Mouse (Mus musculus) left cerebral cortex, postnatal 25 days (tissue): Measurements from ENCODE around the gene Efcab14. TPM values are rescaled to one million over a fixed set of nuclear protein-coding genes. Genes with fewer than 3 reads are reported as not detected.

Source experiments
- DNase-seq, 2 experiments: peaks; one replicate each; pipeline ENCODE4 v3.0.0; 2022; ENCODE audit warnings: low spot score in 2 of 2, mixed read lengths in 1 of 2
- intact Hi-C: fragments of 180-260 bp; cut with DNase I; formaldehyde crosslinking; loops from one replicate; pipeline ENCODE4 v1.15.1; 2025
- total RNA-seq, 2 experiments: library from RNA; stranded (reverse); gene quantifications; 2 replicates each; pipeline ENCODE4 v1.2.3; 2021

The Efcab14 gene
- total RNA-seq, result 10 to 100 TPM; 50.9 to 52.1 TPM

DNA sequence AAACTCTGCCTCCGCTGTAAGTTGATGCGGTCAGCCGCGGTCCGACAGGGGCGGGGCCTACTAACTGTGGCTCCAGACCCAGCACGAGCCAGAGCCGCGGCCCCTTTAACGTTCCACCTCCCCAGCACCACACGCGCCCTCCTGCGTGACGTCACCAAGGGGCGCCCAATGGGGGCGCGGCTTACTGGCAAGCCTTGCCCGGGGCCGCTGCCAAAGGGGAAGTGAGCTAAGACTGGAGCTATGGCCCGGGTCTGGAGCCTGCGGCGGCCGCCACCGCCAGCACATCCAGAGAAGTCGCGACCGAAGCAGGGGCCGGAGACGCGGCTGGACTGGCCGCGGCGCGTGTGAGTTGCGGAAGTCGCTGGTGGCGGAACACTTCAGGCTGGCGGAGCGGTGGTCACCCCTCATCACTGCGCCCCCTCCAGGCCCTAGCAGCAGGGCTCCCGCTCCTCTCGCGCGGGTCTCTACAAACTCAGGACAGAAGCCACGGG is at the start of gene Efcab14:
TSS of gene Efcab14 (plus strand) at position 194 of the 491 bp plus-strand sequence.
- intact Hi-C loops, result loop anchor here (2.0 kb wide), 1 partner anchor 47 kb away; the partner anchor contains the start of gene Atpaf1
- peak; percentile 98 for DNase-seq

DNA sequence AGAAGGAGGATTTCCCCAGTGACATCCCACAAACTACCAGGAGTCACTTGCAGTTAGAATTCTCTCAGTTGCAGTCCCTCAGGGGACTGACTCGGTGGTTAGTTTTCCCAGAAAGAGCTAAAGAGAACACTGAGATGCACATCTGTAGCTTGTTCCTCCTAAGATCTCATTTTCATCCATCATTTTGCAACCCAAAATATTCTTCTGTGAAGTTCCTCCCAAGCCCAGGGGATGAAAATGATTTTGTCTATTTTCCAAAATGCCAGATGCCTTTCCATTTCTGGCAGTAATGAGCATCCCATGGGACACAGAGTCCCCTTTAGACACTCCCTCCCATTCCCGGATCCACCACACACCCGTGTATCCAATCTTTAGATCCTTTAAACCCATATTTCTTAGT is 36.1 kb upstream of the Efcab14 start:
- intact Hi-C loops, result no loop called here

DNA sequence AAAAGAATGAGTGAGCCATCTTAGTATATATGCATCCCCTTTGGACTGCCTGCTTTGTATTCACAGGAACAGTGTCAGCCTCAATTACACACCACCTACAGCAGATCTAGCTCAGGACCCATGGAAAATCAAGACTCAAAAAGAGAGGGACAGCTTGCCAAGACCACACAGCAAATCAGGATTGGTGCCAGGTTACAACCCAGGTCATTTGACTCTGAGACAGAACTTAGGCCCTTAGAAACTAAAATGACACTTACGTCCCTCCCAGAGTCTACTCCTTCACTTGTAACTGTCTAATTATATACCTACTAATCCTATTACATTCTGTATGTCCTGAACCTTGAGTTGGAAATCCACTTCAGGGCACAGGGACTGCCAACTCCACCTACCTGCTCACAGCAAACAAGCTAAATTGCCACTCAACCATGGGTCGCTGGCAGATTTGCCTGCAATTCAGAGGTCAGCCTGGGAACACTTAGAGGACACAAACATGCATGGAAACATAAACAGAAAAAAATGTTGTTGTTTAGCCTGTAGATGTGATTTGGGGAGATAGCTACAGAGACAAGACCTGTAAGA is 33.5 kb upstream of the Efcab14 start:
- DNase-seq, result no peak
- intact Hi-C loops, result no loop called here

More for the DNA sequence above, 36.1 kb upstream of the Efcab14 start:
- no peak for DNase-seq

DNA sequence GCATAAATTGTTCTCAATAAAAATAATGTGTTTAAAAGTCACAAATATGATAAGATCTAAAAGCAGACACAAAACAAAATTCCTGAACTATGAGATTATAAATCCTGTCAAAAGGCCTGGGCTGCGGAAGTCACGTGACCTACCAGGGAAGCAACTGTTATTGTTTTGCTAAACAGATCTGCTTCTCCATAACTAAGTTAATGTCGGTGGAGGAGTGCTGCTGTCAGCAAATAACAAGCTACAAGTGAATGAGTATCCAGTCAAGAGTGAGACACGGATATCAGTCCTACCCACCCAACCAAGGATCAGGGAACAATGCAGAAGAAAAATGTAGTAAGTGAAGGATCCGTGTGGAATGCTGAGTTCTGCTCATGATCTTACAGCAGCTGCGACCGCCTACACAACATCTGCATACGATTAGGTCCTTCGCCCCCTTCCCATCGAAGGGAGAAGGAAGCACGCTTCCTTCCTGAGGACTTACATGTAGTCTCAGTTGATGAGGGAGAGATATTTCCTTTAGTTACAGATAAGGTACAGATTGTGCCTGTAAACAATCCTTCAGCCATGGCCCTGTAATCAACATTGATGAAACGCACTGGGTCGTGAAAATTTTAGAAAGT is 28.5 kb upstream of the Efcab14 start:
- intact Hi-C loops, result loop anchor here (1.0 to 5.0 kb wide), 3 partner anchors 62 to 606 kb away; partner anchors contain the start of gene Cyp4b1
- peak in 1 of 2 experiments; percentile 12 for DNase-seq

DNA sequence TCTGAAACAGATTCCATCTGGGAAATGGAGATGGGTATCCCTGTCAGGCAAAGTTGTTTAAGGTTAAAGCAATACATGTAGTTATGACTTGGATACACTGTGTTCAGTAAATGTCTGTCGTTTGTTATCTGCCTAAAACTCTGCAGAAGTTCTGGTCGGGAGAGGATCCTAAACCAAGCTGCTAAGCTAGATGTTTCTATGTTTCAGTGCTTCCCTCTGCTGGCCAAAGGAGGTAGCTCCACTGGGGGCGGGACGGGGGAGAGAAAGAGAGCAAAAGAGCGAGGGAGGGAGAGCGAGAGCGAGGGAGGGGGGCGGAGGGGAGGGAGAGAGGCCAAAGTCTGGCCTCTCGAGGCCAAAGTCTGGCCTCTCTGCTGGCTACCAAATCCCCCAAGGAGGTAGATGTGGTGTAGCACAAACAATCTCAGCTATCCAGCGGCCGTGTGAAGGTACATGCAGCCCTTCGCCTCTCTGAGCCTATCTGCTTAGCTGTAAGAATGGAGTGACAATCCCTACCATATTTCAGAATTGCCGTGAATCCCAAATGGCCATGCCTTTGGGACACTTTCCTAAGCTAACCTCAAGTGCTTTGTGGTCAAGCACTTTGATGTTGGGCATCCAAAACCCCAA is 27.6 kb upstream of the Efcab14 start:
- DNase-seq, result peak; percentile 74 to 87
- intact Hi-C loops, result loop anchor here (1.0 to 5.0 kb wide), 3 partner anchors 63 to 607 kb away; partner anchors contain the start of gene Cyp4b1

DNA sequence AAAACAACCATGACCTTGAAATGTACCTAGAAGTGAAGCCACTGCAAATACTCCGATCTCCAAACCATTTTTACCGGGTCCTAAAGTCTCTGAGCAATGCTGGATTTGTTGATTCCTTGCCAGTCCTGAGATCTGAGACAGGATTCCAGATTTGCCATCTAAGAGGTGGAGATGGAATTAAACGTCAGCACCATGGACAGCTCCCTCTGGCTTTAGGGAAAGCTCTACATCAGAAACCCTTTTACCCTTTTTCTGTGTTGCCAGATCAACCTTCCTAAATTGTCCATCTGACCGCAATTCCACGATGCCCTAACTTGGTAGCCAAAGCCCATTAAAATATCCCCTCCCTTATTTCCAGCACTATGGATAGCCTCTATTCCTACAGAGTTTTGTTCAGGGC is 8.8 kb upstream of the Efcab14 start:
- no peak for DNase-seq
- intact Hi-C loops, result no loop called here

DNA sequence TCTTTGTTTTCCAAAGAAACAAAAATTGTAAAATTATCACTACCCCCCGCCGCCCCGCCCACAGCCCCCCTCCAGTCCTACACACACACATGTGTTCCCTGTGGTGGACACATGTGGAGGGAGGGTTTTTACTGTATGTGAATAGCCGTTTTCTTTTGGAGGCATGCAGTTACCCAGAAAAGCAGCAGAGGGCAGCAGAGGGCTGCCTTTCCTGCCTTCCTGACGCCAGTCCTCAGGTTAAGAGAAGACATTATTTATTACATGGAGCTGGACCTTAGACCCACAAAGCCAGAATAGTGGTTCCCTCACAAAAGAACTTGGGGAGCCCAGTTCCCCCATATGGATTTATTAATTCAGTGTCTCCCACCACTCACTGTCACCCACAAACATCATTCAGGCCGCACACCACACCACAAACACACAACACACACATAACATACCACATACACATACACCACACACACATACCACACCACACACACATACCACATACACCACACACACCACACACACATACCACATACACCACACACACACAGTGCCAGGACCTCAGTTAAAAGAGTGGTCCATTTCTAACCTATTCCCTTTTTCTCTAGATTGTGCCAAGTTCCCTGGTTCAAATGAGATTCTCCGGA is 5.8 kb upstream of the Efcab14 start:
- peak; percentile 69 to 83 for DNase-seq
- intact Hi-C loops, result loop anchor here (1.0 to 5.0 kb wide), 2 partner anchors 171 to 250 kb away; no protein-coding TSS in a partner anchor

DNA sequence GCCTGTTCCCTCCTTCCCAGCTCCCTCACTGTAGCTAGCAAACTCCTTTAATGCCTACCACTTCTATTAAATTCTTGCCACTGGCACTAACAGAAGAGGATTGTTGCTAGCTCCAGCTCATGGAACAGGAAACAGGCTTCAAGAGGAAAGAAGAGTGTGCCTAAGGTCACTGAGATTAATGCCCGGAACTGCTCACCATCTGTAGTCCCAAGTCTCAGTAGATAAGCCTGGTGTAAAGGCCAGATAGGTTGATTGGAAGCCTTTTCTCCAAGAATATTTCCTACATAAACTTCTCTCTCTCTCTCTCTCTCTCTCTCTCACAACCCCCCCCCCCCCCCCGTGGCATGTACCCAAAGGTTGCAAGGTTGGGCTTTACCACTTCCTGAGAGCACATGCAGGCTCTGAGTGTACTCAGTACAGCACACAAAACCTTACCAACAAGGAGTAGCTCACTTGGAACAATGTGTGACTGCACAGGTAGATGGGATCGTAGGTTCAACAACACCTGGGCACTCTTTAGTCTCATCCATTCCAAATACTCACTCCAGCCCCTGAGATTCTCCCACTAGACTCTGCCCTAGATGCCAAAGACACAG is 5.2 kb upstream of the Efcab14 start:
- intact Hi-C loops, result loop anchor here (5.0 kb wide), 1 partner anchor 170 kb away; no protein-coding TSS in a partner anchor
- no peak for DNase-seq

DNA sequence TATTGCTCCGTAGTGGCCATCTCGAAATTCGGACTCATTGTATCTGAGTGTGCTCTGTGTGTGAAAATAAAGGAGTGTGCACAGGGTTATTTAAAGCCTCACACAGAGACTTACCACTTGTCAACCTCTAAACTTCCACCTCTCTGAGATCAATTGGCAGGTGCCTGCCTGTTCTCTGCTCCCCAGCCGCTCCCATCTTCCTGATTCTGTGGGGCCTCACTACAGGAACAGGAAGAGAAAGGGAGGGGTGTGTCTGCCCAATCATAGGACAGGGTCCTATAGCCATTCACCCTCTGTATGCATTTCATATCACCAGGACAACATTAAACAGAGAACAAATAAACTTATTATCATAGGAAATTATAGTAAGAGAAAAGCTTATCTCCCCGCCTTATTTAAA is 3.8 kb upstream of the Efcab14 start:
- intact Hi-C loops, result loop anchor here (5.0 kb wide), 1 partner anchor 169 kb away; no protein-coding TSS in a partner anchor
- no peak for DNase-seq

DNA sequence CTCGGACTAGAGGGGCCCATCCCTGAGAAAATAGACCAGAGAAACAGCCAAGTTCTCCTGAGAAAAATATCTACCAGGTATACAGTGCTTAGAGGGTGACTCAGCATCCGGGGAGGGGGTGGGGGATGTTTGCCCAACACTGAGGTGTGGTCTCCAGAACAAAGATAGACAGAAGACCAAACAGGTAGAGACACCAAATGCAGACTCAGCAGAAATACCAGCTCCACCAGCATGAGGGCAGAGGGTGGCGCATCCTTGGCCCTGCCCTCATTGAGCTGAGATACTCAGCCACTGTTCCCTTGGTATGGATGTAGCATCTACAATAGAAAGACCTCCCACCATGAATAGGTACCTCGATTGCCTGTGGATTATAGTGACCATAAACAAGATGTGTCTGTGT is 2.7 kb upstream of the Efcab14 start:
- intact Hi-C loops, result loop anchor here (5.0 kb wide), 1 partner anchor 167 kb away; no protein-coding TSS in a partner anchor
- no peak for DNase-seq

DNA sequence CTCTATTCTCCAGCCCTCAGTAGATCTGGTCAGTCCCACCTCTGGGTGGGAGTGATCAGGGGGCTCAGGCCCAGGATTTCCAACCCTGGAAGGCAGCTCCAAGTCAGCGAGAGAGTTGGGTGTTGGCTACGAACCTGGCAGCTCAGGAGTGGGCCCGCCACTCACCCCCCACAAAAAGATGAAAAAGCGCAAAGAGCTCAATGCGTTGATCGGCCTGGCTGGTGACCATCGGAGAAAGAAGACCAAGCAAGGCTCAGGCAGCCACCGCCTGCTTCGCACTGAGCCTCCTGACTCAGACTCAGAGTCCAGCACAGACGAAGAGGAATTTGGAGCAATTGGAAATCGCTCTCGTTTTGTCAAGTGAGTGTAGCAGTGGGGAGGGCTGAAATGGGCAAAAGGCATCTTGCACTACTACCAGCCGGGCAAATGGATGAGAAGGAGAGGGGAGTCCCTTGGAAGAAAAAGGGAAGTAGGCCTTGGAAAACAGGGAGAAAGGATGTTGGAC is 989 bp downstream of the Efcab14 start:
- intact Hi-C loops, result no loop called here
- no peak for DNase-seq

DNA sequence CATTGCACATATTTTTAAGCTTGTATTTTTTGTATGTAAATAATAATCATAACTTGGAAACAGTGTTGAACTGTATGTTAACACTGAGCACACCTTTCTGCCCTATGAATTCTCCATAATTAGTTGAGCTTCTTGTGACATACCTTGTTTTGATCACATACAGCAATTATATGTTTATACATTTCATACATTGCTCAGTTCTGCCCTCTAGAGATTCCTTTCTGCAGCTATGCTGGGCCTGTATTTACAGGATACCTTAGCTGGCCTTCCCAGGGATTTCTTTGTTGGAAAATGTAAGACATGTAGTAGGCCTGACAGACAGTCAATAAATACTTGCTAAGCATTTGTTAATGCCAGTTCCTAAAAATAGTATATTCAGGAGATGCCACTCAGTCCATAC is 5.1 kb downstream of the Efcab14 start:
- DNase-seq, result no peak
- intact Hi-C loops, result no loop called here

DNA sequence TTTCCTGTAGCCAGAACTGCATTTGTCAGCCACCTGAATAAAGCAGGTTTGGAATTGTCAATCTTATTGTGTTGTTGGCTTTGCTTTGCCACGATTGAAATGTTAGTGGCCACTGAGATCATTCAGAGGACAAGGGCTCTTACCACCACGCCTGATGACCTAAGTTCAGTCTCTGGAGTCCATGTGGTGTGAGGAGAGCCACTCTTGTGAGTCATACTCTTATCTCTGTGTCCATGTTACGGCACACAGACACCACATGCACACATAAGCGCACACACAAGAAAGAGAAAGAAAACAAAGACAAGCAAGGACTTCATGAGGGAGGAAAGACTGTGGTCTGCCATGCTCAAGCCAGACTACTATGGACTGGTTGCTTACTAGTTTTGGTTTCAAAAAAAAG is 5.6 kb downstream of the Efcab14 start:
- DNase-seq, result no peak
- intact Hi-C loops, result no loop called here

DNA sequence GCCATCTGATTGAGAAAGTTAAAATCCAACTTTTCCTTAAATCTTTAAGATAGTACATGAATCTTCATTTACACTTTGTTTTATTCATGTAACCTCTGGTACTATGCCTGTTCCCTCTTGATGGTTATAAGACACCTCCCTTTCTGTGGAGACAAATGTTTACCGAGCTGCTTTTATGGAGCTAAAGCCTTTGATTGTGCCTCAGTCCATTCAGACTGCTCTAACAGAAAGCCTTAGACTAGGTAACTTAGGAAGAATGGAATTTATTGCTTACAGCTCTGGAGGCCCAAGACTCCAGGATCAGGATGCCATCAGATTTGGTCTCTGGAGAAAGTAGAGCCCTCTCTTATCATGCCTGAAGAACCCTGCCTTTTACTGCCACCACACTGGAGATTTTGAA is 10.6 kb downstream of the Efcab14 start:
- intact Hi-C loops, result no loop called here
- no peak for DNase-seq

DNA sequence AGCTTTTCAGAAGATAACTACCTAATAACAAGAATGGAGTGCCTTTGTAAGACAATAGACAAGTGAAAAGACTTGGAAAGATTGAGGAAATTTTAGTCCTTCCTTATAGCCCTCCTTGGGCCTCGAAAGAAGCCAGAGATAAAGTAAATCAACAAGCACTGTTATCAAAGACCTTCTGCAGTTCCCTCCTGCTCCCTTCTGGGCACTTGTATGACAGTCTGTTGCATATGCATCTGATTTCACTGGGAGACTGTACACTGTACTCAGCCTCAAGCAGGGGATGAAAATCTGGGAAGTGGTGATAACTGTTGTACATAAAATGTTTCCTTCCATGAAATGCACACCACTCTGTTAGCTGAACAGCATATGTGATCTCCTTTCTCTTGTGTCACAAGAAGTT is 11.8 kb downstream of the Efcab14 start:
- intact Hi-C loops, result no loop called here
- no peak for DNase-seq

DNA sequence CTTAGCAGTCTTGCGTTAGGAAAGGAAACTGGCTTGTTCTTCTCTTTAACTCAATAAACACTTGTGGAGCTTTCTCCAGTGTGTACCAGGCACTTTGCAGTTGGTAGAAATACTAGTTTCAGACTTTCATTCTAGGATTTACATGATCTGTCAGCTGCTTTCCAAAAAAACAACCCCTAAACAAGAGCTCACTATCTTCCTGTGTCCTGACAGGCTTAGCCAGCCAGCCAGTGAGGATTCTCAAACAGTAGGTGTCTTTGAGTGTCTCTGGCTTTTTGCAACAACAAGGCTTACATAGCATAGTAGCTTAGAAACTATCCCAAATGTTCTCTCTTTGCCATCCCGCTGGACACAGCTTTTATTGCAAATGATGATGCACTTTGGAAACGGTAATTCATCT is 16.6 kb downstream of the Efcab14 start:
- intact Hi-C loops, result no loop called here
- peak in 1 of 2 experiments; percentile 6 for DNase-seq

DNA sequence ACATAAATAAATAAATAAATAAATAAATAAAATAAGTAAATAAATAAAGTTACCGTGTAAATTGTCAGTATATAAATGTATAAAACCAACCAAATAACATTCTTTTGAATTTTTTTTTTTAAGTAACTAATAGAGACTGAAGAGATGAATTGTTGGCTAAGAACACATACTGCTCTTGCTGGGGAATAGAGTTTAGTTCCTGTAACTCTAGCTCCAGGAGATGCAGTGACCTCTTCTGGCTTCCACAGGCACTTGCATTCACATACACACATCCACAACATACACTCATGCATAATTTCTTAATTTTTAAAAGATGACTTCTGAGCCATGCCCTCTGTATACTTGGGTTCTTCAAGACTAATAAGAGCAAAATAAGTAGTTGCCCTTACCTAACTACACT is 17.3 kb downstream of the Efcab14 start:
- no peak for DNase-seq

DNA sequence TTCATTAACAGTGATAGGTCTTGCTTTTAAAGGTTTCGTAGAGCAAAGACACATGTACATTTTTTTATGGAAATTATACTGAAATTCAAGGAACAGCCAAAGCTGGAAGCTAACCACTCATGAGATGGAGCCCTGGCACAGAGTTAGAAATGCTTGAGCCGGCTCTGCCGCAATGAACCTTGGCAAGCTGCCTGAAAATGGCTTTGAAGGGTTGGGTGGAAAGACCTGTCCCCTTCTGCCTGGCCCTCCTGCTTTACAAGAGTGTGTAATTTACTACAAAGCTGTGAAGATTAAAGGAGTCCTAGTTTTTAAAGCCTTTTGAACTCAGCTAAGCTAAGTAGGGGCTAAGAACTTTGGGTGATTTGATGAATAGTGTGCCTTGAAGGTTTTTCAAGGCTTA is 23.7 kb downstream of the Efcab14 start:
- peak in 1 of 2 experiments; percentile 13 for DNase-seq
- intact Hi-C loops, result no loop called here

More for the DNA sequence above, 17.3 kb downstream of the Efcab14 start:
- intact Hi-C loops, result no loop called here

DNA sequence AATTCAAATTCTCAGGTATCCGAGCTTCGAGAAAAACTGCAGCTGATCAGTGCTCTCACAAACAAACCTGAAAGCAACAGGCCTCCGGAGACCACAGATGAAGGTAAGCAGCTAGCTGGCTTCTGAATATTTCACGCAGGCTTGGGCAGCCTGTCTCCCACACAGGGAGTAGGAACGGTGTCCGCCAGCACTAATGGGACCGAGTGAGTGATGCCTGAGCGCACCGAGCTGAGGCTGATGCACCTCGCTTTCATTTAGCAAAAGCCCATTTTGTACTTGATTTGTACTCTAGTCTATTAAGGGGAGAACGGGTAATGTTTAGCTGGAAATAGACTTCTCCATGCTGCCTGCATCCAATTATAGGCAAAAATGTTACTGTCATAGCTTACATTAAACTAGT is 27.0 kb downstream of the Efcab14 start:
- intact Hi-C loops, result no loop called here
- DNase-seq, result no peak
